Mouse (Mus musculus): Measurements from ENCODE around the gene Gm17535. TPM values are rescaled to one million over a fixed set of nuclear protein-coding genes. Genes with fewer than 3 reads are reported as not detected.

Gene Gm17535
- 1.3 TPM for polyA plus RNA-seq (2017; shearing (Covaris generic))

GRCm38 (mm10) chr9:3034299-3034698, at the start of gene Gm17535:
Gm17535 (plus strand) TSS chr9:3034599.

DNA sequence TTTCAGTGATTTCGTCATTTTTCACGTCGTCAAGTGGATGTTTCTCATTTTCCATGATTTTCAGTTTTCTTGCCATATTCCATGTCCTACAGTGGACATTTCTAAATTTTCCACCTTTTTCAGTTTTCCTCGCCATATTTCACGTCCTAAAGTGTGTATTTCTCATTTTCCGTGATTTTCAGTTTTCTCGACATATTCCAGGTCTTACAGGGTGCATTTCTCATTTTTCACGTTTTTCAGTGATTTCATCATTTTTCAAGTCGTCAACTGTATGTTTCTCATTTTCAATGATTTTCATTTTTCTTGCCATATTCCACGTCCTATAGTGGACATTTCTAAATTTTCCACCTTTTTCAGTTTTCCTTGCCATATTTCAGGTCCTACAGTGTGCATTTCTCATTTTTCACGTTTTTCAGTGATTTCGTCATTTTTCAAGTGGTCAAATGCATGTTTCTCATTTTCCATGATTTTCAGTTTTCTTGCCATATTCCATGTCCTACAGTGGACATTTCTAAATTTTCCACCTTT, 33.9 kb upstream of the Gm17535 start, which contains the start of gene Gm10722:
Gene Gm10722, plus strand, starts transcription at position 478 of the 528 bp plus-strand sequence.

GRCm38 (mm10) chr9:3002794-3003396, 31.5 kb upstream of the Gm17535 start, which contains the start of gene Gm11168:
Gm11168 (plus strand) TSS chr9:3003346.

GRCm38 (mm10) chr9:3012733-3013279, 21.6 kb upstream of the Gm17535 start, which contains the start of gene Gm10721:
Gm10721 (plus strand) TSS chr9:3013140.

DNA sequence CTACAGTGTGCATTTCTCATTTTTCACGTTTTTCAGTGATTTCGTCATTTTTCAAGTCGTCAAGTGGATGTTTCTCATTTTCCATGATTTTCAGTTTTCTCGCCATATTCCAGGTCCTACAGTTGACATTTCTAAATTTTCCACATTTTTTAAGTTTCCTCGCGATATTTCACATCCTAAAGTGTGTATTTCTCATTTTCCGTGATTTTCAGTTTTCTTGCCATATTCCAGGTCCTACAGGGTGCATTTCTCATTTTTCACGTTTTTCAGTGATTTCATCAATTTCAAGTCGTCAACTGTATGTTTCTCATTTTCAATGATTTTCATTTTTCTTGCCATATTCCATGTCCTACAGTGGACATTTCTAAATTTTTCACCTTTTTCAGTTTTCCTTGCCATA, 19.0 kb upstream of the Gm17535 start, which contains the start of gene Gm10720:
Gene Gm10720, plus strand, starts transcription at position 301 of the 400 bp plus-strand sequence.

GRCm38 (mm10) chr9:3017108-3017507, 17.3 kb upstream of the Gm17535 start, which contains the start of gene Gm10719:
Gm10719 (plus strand) TSS chr9:3017408.

DNA sequence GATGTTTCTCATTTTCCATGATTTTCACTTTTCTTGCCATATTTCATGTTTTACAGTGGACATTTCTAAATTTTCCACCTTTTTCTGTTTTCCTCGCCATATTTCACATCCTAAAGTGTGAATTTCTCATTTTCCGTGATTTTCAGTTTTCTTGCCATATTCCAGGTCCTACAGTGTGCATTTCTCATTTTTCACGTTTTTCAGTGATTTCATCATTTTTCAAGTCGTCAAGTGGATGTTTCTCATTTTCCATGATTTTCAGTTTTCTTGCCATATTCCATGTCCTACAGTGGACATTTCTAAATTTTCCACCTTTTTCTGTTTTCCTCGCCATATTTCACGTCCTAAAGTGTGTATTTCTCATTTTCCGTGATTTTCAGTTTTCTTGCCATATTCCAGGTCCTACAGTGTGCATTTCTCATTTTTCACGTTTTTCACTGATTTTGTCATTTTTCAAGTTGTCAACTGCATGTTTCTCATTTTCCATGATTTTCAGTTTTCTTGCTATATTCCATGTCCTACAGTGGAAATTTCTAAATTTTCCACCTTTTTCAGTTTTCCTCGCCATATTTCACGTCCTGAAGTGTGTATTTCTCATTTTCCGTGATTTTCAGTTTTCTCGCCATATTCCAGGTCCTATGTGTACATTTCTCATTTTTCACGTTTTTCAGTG, 11.0 kb upstream of the Gm17535 start, which contains the start of gene Gm10718:
Gene Gm10718, plus strand, starts transcription at position 236 of the 673 bp plus-strand sequence.

DNA sequence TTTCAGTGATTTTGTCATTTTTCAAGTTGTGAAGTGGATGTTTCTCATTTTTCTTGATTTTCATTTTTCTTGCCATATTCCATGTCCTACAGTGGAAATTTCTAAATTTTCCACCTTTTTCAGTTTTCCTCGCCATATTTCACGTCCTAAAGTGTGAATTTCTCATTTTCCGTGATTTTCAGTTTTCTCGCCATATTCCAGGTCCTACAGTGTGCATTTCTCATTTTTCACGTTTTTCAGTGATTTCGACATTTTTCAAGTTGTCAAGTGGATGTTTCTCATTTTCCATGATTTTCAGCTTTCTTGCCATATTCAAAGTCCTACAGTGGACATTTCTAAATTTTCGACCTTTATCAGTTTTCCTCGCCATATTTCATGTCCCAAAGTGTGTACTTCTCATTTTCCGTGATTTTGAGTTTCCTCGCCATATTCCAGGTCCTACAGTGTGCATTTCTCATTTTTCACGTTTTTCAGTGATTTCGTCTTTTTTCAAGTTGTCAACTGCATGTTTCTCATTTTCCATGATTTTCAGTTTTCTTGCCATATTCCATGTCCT, 9.4 kb upstream of the Gm17535 start, which contains the start of gene Gm10717:
Gene Gm10717, plus strand, starts transcription at position 506 of the 556 bp plus-strand sequence.

DNA sequence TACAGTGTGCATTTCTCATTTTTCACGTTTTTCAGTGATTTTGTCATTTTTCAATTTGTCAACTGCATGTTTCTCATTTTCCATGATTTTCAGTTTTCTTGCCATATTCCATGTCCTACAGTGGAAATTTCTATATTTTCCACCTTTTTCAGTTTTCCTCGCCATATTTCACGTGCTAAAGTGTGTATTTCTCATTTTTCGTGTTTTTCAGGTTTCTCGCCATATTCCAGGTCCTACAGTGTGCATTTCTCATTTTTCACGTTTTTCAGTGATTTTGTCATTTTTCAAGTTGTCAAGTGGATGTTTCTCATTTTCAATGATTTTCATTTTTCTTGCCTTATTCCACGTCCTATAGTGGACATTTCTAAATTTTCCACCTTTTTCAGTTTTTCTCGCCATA, 2.2 kb downstream of the Gm17535 start, which contains the start of gene Gm10715:
Gene Gm10715, plus strand, starts transcription at position 301 of the 400 bp plus-strand sequence.

Other genes with a start within 250 kb of the Gm17535 start
- 0.57 TPM for gene Gm10722, start 33.7 kb upstream of the Gm17535 start, polyA plus RNA-seq (2017; shearing (Covaris generic))
- 4.0 TPM for gene Gm11168, start 31.3 kb upstream of the Gm17535 start, polyA plus RNA-seq (2017; shearing (Covaris generic))
- gene Gm10721, start 21.5 kb upstream of the Gm17535 start, polyA plus RNA-seq (2017; shearing (Covaris generic)) = not detected
- gene Gm10720, start 18.9 kb upstream of the Gm17535 start, polyA plus RNA-seq (2017; shearing (Covaris generic)) = 0.63 TPM
- 3.4 TPM for gene Gm10719, start 17.2 kb upstream of the Gm17535 start, polyA plus RNA-seq (2017; shearing (Covaris generic))
- 2.9 TPM for gene Gm10718, start 11.1 kb upstream of the Gm17535 start, polyA plus RNA-seq (2017; shearing (Covaris generic))
- 7.5 TPM for gene Gm10717, start 9.2 kb upstream of the Gm17535 start, polyA plus RNA-seq (2017; shearing (Covaris generic))
- not detected for gene Gm10715, start 2.3 kb downstream of the Gm17535 start, polyA plus RNA-seq (2017; shearing (Covaris generic))